Mouse (Mus musculus) erythroblast, embryonic 14.5 days (primary cell): ENCODE data around the gene Pfdn5. TPM values are rescaled to one million over a fixed set of nuclear protein-coding genes. Genes with fewer than 3 reads are reported as not detected.

Experiments used
- H3K27me3 ChIP-seq: 2 replicates; pipeline ENCODE4 v1.6.1; 2012; ENCODE audit warnings: inconsistent platforms; ENCODE audit not compliant: control insufficient read depth
- H3K36me3 ChIP-seq: 2 replicates; pipeline ENCODE4 v1.6.1; 2012; ENCODE audit warnings: mild to moderate bottlenecking, inconsistent platforms; ENCODE audit not compliant: control insufficient read depth
- H3K4me1 ChIP-seq: 2 replicates; pipeline ENCODE4 v1.6.1; 2012; ENCODE audit warnings: inconsistent platforms; ENCODE audit not compliant: control insufficient read depth
- H3K4me3 ChIP-seq: replicated peaks from 2 replicates; pipeline ENCODE3; 2012; ENCODE audit warnings: moderate library complexity, mild to moderate bottlenecking, inconsistent platforms
- H3K9me3 ChIP-seq: 2 replicates; pipeline ENCODE4 v1.6.1; 2012; ENCODE audit warnings: low read length, inconsistent platforms, mixed read lengths; ENCODE audit not compliant: control insufficient read depth
- GATA1 ChIP-seq: IDR thresholded peaks from 2 replicates; pipeline ENCODE4 v1.6.1; 2012; ENCODE audit warnings: low read length, inconsistent platforms, mixed read lengths
- TAL1 ChIP-seq: IDR thresholded peaks from 3 replicates; pipeline ENCODE4 v1.6.1; 2012; ENCODE audit warnings: low read length, inconsistent platforms, mixed read lengths
- polyA plus RNA-seq: library from polyadenylated mRNA; stranded (reverse); fragments of >175 nt; gene quantifications from 2 replicates; pipeline ENCODE4 v1.2.3, GENCODE M21; 2012

Gene Pfdn5
- polyA plus RNA-seq, 1 experiment: 3.3 TPM

DNA sequence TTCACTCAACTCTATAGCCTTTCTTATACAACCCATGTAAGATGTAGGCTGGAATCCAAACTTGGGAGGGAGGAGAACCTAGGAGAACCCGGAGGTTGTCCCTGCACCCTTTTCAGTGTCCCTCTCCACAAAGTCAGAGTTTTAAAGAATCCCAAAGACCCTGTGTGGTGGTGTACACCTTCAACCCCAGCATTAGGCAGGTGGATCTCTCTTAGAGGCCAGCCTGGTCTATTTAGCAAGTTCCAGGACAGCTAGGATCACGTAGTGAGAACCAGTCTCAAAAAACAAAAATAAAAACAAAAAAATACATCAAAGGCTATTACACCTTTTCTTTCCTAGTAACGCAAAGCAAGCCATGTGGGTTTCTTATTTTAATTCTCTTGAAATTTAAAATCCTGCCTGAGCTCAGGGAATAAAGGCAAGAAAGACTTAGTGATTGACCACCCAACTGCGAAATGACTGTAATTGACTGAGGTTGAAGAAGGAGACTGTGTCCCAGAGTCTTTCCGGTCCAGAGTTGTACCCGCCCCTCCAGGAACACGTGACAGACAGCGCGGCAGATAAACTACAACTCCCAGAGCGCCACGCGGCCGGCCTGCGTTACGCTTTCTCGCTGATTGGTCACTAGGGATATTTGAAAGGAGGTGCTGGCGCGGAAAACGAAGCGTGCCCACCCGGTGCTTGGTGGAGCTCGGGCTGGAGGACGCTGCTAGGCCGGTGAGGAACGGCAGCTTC is 30.1 kb upstream of the Pfdn5 start, which contains the start of gene Espl1:
TSS of gene Espl1 (plus strand) at position 634 of the 735 bp plus-strand sequence.
- Histone ChIP-seq H3K27me3 (no peaks in the 10 kb centered on the region), H3K36me3 (peaks cover 32% of the 10 kb centered on the region), H3K4me1 (peaks cover 44% of the 10 kb centered on the region), H3K4me3 (peak within 1 kb of the TSS; percentile 89), H3K9me3 (no peaks in the 10 kb centered on the region)
- TF ChIP-seq GATA1: no peak
- TF ChIP-seq TAL1: no peak

- Histone ChIP-seq H3K9me3 (no peaks in the 10 kb centered on the region), H3K36me3 (peaks cover 39% of the 10 kb centered on the region), H3K4me3 (peak overlapping the region; percentile 89), H3K27me3 (no peaks in the 10 kb centered on the region), H3K4me1 (peaks cover 44% of the 10 kb centered on the region)
- no peak for TF ChIP-seq TAL1
- TF ChIP-seq GATA1: no peak
These were observed 29.4 kb upstream of the Pfdn5 start for GRCm38 (mm10) chr15:102296368-102297006.

- H3K9me3 ChIP-seq: no peaks in the 10 kb centered on the region
- H3K4me1 ChIP-seq: peaks cover 24% of the 10 kb centered on the region
- no peak overlapping the region for H3K4me3 ChIP-seq
- peaks cover 97% of the 10 kb centered on the region for H3K36me3 ChIP-seq
- no peaks in the 10 kb centered on the region; the same call in 1 of the 2 replicates for H3K27me3 ChIP-seq
- TF ChIP-seq GATA1 (no peak), TAL1 (no peak)
These were observed 23.4 kb upstream of the Pfdn5 start for GRCm38 (mm10) chr15:102302542-102302941.

DNA sequence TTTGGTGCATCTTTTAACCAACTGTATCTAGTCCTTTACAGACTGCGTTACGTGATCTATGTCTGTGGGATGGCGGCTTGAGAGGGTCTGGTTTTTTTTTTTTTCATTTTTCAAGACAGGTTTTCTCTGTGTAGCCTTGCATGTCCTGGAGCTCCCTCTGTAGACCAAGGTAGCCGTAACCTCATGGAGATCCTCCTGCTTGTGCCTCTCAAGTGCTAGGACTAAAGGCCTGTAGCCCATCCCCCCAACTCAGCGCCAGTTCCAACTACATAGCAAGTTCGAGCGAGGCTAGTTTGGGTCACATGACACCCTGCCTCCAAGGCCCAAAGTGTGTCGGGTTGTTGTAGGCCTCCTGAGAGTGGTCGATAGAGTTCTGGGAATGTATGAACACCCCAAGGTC is 17.2 kb upstream of the Pfdn5 start:
- Histone ChIP-seq H3K9me3 (no peaks in the 10 kb centered on the region), H3K27me3 (no peaks in the 10 kb centered on the region; the same call in 1 of the 2 replicates), H3K4me3 (no peak overlapping the region), H3K4me1 (peaks cover 3% of the 10 kb centered on the region), H3K36me3 (peaks cover 98% of the 10 kb centered on the region)
- TF ChIP-seq GATA1 (no peak), TAL1 (no peak)

GRCm38 (mm10) chr15:102310074-102310845 is 15.7 kb upstream of the Pfdn5 start:
- Histone ChIP-seq H3K27me3 (no peaks in the 10 kb centered on the region; the same call in 1 of the 2 replicates), H3K4me3 (no peak overlapping the region), H3K4me1 (peaks cover 3% of the 10 kb centered on the region), H3K9me3 (no peaks in the 10 kb centered on the region), H3K36me3 (peaks cover 98% of the 10 kb centered on the region)
- no peak for TF ChIP-seq GATA1
- no peak for TF ChIP-seq TAL1

DNA sequence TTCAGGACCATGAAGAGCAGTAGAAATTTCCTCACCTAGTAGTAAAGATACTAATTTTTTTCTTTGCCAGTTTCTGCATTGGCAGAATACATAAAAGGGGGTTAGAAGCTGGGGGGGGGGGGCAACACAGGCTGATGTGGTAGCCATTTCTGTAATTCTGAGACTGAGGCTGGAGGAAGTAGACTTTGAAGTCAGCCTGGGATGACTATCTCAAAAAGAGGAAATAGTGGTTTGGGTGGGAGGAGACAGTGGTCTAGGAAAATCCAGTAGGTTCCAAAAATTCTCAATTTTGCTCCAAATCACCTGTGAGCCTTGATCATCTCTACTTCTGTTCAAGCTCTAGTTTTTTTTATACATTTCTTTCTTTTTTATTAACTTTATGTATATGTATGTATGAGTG is 14.4 kb upstream of the Pfdn5 start:
- Histone ChIP-seq H3K4me3 (no peak overlapping the region), H3K36me3 (peaks cover 98% of the 10 kb centered on the region), H3K4me1 (no peaks in the 10 kb centered on the region; the same call in 1 of the 2 replicates), H3K9me3 (no peaks in the 10 kb centered on the region), H3K27me3 (no peaks in the 10 kb centered on the region)
- TF ChIP-seq TAL1 (no peak), GATA1 (no peak)

GRCm38 (mm10) chr15:102315292-102315691 is 10.6 kb upstream of the Pfdn5 start:
- H3K27me3 ChIP-seq: no peaks in the 10 kb centered on the region
- peaks cover 95% of the 10 kb centered on the region for H3K36me3 ChIP-seq

GRCm38 (mm10) chr15:102316263-102316662 is 9.7 kb upstream of the Pfdn5 start:
- no peaks in the 10 kb centered on the region for H3K27me3 ChIP-seq
- H3K4me1 ChIP-seq: no peaks in the 10 kb centered on the region
- peaks cover 96% of the 10 kb centered on the region for H3K36me3 ChIP-seq
- H3K4me3 ChIP-seq: no peak overlapping the region
- no peaks in the 10 kb centered on the region for H3K9me3 ChIP-seq
- no peak for TF ChIP-seq TAL1
- no peak for TF ChIP-seq GATA1

More at GRCm38 (mm10) chr15:102315292-102315691, 10.6 kb upstream of the Pfdn5 start:
- TF ChIP-seq GATA1 (no peak), TAL1 (no peak)
- Histone ChIP-seq H3K4me1 (no peaks in the 10 kb centered on the region), H3K9me3 (no peaks in the 10 kb centered on the region), H3K4me3 (no peak overlapping the region)
